Mouse (Mus musculus) lung, postnatal 0 days (tissue): ENCODE measurements at regions not wholly inside any gene's neighbourhood (a gene's known extent, or its start where the extent isn't known, plus 50 kb on each side); places are given as distances from the start of the nearest gene placed in this dataset.

Experiments used
- CTCF ChIP-seq: IDR thresholded peaks from 2 replicates; pipeline ENCODE4 v1.5.1; 2016; ENCODE audit warnings: antibody characterized with exemption, mild to moderate bottlenecking
- EP300 ChIP-seq: IDR thresholded peaks from 2 replicates; pipeline ENCODE4 v1.6.1; 2016; ENCODE audit warnings: antibody characterized with exemption, mild to moderate bottlenecking, control low read depth

DNA sequence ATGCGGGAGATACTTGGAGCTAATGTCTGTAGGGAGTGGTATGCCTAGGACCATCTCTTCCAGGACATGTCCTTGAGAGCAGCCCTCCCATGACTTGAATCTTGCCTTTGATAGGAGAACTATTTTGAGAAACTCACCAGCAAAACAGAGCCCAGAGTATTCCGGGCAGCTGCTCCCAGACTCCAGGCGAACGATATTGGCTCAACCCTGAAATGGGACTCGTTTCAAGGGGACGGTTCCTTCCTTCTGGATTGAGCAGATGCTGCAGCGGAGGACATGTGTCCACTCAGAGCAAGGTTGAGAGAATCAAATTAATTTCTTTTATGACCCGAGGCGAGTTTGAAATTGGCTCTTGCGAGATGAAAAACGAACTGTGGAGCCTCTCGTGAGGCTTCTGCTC lies 105.7 kb downstream of the Nucb2 start:
- no peak for TF ChIP-seq CTCF
- no peak for TF ChIP-seq EP300
